Mouse (Mus musculus) forebrain, embryonic 14.5 days (tissue): ENCODE results near the gene 4931429L15Rik. TPM values are rescaled to one million over a fixed set of nuclear protein-coding genes. Genes with fewer than 3 reads are reported as not detected.
A peak's percentile ranks its signal among the peaks of the same experiment; 100 is the strongest.

Experiments
- ATAC-seq: fragments of 200-750 bp; cut with Nextera tagmentation; 2 replicates; pipeline ENCODE4 v1.8.0; 2017; ENCODE audit warnings: mild to moderate bottlenecking, moderate library complexity
- DNase-seq: peaks from one replicate; pipeline ENCODE4 v3.0.0-alpha.2; 2015; ENCODE audit warnings: low spot score
- H3K27ac ChIP-seq: fragments of 300-500 bp; sonication (generic); 2 replicates; pipeline ENCODE4 v1.5.1; 2014; ENCODE audit warnings: low read depth, mild to moderate bottlenecking, control low read depth, low read length, moderate library complexity
- H3K27me3 ChIP-seq: fragments of 300-500 bp; sonication (generic); replicated peaks from 2 replicates; pipeline ENCODE4 v1.6.1; 2014; ENCODE audit warnings: low read length, control low read depth, mixed read lengths; ENCODE audit not compliant: control insufficient read depth, insufficient read depth
- H3K36me3 ChIP-seq: fragments of 300-500 bp; sonication (generic); 2 replicates; pipeline ENCODE4 v1.6.1; 2014; ENCODE audit warnings: low read length, control low read depth; ENCODE audit not compliant: control insufficient read depth, insufficient read depth
- H3K4me1 ChIP-seq: fragments of 300-500 bp; sonication (generic); 2 replicates; pipeline ENCODE4 v1.6.1; 2014; ENCODE audit warnings: antibody characterized with exemption, low read length, control low read depth; ENCODE audit not compliant: control insufficient read depth, insufficient read depth
- H3K4me2 ChIP-seq: fragments of 300-500 bp; sonication (generic); 2 replicates; pipeline ENCODE4 v1.6.1; 2014; ENCODE audit warnings: mild to moderate bottlenecking, control low read depth, low read length
- H3K4me3 ChIP-seq: fragments of 300-500 bp; sonication (generic); 2 replicates; pipeline ENCODE4 v1.5.1; 2014; ENCODE audit warnings: low read depth, low read length, control low read depth
- H3K9ac ChIP-seq: fragments of 300-500 bp; sonication (generic); 2 replicates; pipeline ENCODE4 v1.6.1; 2014; ENCODE audit warnings: mild to moderate bottlenecking, low read length, control low read depth, moderate library complexity
- H3K9me3 ChIP-seq: fragments of 300-500 bp; sonication (generic); replicated peaks from 2 replicates; pipeline ENCODE4 v1.6.1; 2016; ENCODE audit warnings: low read length, control low read depth, mixed read lengths; ENCODE audit not compliant: control insufficient read depth
- WGBS: fragments of 180-500 bp; shearing (Covaris S2); extraction: QIAGEN DNeasy Blood & Tissue Kit; methylation state at CpG from one replicate; pipeline ENCODE4 v1.1.7; 2014; 5-methylcytosine and 5-hydroxymethylcytosine counted together
- polyA plus RNA-seq: library from polyadenylated mRNA; unstranded; fragments of >200 nt; fragmentation: Nextera tagmentation; extraction: Ambion mirVana; gene quantifications from 2 replicates; pipeline ENCODE4 v1.2.1, GENCODE M21; 2014

The 4931429L15Rik gene
- polyA plus RNA-seq, 1 experiment from 2014 or later, result not detected

DNA sequence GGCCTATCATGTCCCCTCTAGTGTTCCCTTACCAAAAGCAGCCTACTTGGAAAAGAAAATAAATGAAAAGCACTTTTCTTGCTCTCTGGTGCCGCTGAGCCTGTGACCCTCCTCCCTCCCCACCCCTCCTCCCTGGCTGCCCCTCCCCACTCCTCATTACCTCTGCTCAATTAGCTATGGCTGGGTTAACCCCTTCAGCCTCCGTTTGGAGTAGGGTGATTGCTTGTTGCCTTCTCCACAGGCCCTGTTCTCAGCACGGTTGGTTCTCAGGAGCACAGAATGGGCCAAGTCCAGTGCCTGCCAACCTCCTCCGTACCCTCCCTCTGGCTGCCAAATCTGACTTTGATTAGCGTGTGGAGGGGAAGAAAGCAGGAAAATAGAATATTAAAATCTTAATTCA lies 3.4 kb downstream of the 4931429L15Rik start:
- Histone ChIP-seq H3K4me2 (peak overlapping the region; percentile 22), H3K4me3 (no peak overlapping the region), H3K27ac (0 out of 2 replicates have a peak overlapping the region, but pooled peaks have one; percentile 16), H3K4me1 (peaks cover 20% of the 10 kb centered on the region), H3K9me3 (0 out of 2 replicates have a peak, but pooled peaks cover 2% of the 10 kb centered on the region), H3K27me3 (no peaks in the 10 kb centered on the region), H3K9ac (no peak overlapping the region), H3K36me3 (no peaks in the 10 kb centered on the region)
- peak; percentile 57; the same call in 1 of the 2 replicates for ATAC-seq
- 2% methylated on average over 5 of the region's 5 CpGs for WGBS
- DNase-seq, result peak; percentile 72

- DNase-seq, result peak; percentile 73
- peak overlapping the region; percentile 22 for H3K4me2 ChIP-seq
- WGBS, result 15% methylated on average over 11 of the region's 11 CpGs
Observed at GRCm38 (mm10) chr9:46315807-46316365, 3.9 kb downstream of the 4931429L15Rik start.

GRCm38 (mm10) chr9:46314921-46315320 lies 4.9 kb downstream of the 4931429L15Rik start:
- Histone ChIP-seq H3K27me3 (no peaks in the 10 kb centered on the region), H3K9ac (no peak overlapping the region), H3K4me1 (peaks cover 20% of the 10 kb centered on the region), H3K4me3 (no peak overlapping the region), H3K9me3 (0 out of 2 replicates have a peak, but pooled peaks cover 2% of the 10 kb centered on the region), H3K4me2 (no peak overlapping the region), H3K36me3 (no peaks in the 10 kb centered on the region), H3K27ac (no peak overlapping the region)
- ATAC-seq (0 out of 2 replicates have a peak, but pooled peaks have one; percentile 21), DNase-seq (peak; percentile 34)
- WGBS, result 42% methylated on average over 2 of the region's 2 CpGs

More at GRCm38 (mm10) chr9:46315807-46316365, 3.9 kb downstream of the 4931429L15Rik start:
- Histone ChIP-seq H3K27ac (peak overlapping the region; percentile 16; the same call in 1 of the 2 replicates), H3K9me3 (0 out of 2 replicates have a peak, but pooled peaks cover 2% of the 10 kb centered on the region), H3K4me1 (peaks cover 20% of the 10 kb centered on the region), H3K4me3 (no peak overlapping the region), H3K36me3 (no peaks in the 10 kb centered on the region), H3K27me3 (no peaks in the 10 kb centered on the region), H3K9ac (no peak overlapping the region)
- ATAC-seq, result peak; percentile 65

GRCm38 (mm10) chr9:46314507-46314906 lies 5.3 kb downstream of the 4931429L15Rik start:
- Histone ChIP-seq H3K4me2 (no peak overlapping the region), H3K9me3 (0 out of 2 replicates have a peak, but pooled peaks cover 2% of the 10 kb centered on the region), H3K27me3 (no peaks in the 10 kb centered on the region), H3K4me3 (no peak overlapping the region), H3K36me3 (no peaks in the 10 kb centered on the region), H3K9ac (no peak overlapping the region), H3K4me1 (peaks cover 20% of the 10 kb centered on the region), H3K27ac (no peak overlapping the region)
- ATAC-seq (peak; percentile 50), DNase-seq (peak; percentile 81)
- WGBS, result 10% methylated on average over 4 of the region's 4 CpGs

DNA sequence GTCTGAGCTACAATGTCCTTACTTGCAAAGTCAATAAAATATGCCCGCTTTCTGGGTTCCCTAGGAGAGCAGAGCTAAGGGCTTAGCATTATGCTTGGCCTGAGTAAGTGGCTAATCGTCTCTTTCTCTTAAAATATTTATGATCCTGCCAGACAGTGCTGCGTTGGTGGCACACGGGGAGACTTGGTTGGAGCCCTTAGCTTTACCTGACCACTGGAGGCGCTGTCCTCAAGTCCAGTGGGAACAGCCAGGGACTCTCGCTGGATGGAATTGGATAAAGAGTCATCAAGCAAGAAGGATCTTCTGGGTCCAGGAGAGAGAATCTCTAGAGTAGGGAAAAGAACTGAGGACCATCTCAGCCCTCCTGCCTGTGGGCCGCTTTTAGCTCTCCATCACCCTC lies 10.7 kb downstream of the 4931429L15Rik start:
- no peak overlapping the region for H3K4me2 ChIP-seq
- 6% methylated on average over 7 of the region's 7 CpGs for WGBS
- no peak overlapping the region for H3K27ac ChIP-seq
- no peaks in the 10 kb centered on the region for H3K36me3 ChIP-seq
- peak; percentile 21 for DNase-seq
- H3K27me3 ChIP-seq, result no peaks in the 10 kb centered on the region
- H3K9me3 ChIP-seq, result no peaks in the 10 kb centered on the region
- no peak overlapping the region for H3K9ac ChIP-seq
- no peak overlapping the region for H3K4me3 ChIP-seq
- no peak for ATAC-seq
- no peaks in the 10 kb centered on the region for H3K4me1 ChIP-seq

DNA sequence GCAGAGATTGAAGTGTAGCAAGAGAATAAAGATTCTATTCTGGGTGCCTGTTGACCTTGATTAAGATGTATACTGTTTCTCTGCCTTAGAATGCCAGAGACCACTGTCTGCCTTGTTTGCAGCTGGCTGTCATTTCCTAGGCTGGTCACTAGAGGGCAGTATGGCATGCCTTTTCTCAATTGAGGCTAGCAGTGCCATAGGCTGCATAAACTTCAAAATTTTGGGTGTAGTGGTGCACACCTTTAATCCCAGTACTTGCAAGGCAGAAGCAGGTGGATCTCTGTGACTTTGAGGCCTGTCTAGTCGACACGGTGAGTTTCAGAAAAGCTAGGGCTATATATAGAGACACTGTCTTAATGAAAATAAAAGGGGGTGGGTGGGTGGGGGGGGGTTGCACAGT lies 17.6 kb downstream of the 4931429L15Rik start:
- Histone ChIP-seq H3K4me3 (no peak overlapping the region), H3K36me3 (peaks cover 23% of the 10 kb centered on the region), H3K27ac (no peak overlapping the region), H3K27me3 (no peaks in the 10 kb centered on the region), H3K9ac (no peak overlapping the region), H3K9me3 (no peaks in the 10 kb centered on the region), H3K4me2 (no peak overlapping the region), H3K4me1 (no peaks in the 10 kb centered on the region)
- DNase-seq (peak; percentile 80), ATAC-seq (peak; percentile 58)
- 15% methylated on average over 2 of the region's 2 CpGs for WGBS

DNA sequence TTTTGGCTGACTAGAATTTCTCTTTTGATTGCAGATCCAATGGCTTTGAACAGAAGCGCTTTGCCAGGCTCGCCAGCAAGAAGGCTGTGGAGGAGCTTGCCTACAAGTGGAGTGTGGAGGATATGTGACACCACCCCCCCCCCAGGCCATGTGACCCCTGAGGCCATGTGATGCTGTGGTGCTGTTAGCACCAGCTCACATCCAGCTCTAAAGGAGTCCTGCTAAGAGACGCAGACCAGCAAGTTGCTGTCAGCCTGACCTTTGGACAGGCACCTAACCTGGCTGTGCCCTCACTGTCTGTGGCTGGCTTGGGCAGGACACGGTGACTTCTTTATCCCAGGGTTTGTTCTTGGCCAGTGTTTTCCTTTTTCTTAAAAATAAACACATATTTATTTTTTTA lies 21.4 kb downstream of the 4931429L15Rik start:
- Histone ChIP-seq H3K4me2 (no peak overlapping the region), H3K4me1 (no peaks in the 10 kb centered on the region), H3K4me3 (no peak overlapping the region), H3K27ac (no peak overlapping the region), H3K9ac (no peak overlapping the region), H3K9me3 (no peaks in the 10 kb centered on the region), H3K36me3 (peaks cover 55% of the 10 kb centered on the region), H3K27me3 (no peaks in the 10 kb centered on the region)
- 92% methylated on average over 4 of the region's 4 CpGs for WGBS
- DNase-seq (no peak), ATAC-seq (no peak)

GRCm38 (mm10) chr9:46282631-46283436 lies 37.0 kb downstream of the 4931429L15Rik start, which contains the start of gene Bud13:
Gene Bud13 (plus strand): TSS chr9:46283008.
- Histone ChIP-seq H3K27me3 (no peaks in the 10 kb centered on the region), H3K4me3 (peak within 1 kb of the TSS; percentile 91), H3K4me1 (peaks cover 6% of the 10 kb centered on the region), H3K36me3 (peaks cover 49% of the 10 kb centered on the region), H3K9ac (peak within 1 kb of the TSS; percentile 86), H3K27ac (peak within 1 kb of the TSS; percentile 60; the same call in 1 of the 2 replicates), H3K9me3 (no peaks in the 10 kb centered on the region), H3K4me2 (peak within 1 kb of the TSS; percentile 72)
- DNase-seq (peak; percentile 91), ATAC-seq (peak; percentile 94)
- under 1% methylated on average over 54 of the region's 55 CpGs for WGBS
